Mouse (Mus musculus) left cerebral cortex, postnatal 14 days (tissue): ENCODE results near the gene Bdnf. TPM values are rescaled to one million over a fixed set of nuclear protein-coding genes. Genes with fewer than 3 reads are reported as not detected.
A peak's percentile ranks its signal among the peaks of the same experiment; 100 is the strongest.

Experiments
- DNase-seq, 2 experiments: peaks; one replicate each; pipeline ENCODE4 v3.0.0; 2021 to 2022; ENCODE audit warnings: low spot score in 2 of 2, mixed read lengths in 1 of 2
- intact Hi-C: fragments of 180-260 bp; cut with DNase I; formaldehyde crosslinking; loops from one replicate; pipeline ENCODE4 v1.15.1; 2025
- total RNA-seq, 2 experiments: library from RNA; stranded (reverse); gene quantifications; 2 replicates each; pipeline ENCODE4 v1.2.3; 2021

Bdnf gene
- total RNA-seq, 2 experiments from 2014 or later: 15.0 to 18.5 TPM

GRCm38 (mm10) chr2:109749964-109750363 lies 75.5 kb downstream of the Bdnf start:
- intact Hi-C loops: no loop called here
- DNase-seq: no peak

GRCm38 (mm10) chr2:109750484-109750883 lies 76.0 kb downstream of the Bdnf start:
- intact Hi-C loops: no loop called here
- DNase-seq: no peak

- no peak for DNase-seq
- intact Hi-C loops: no loop called here
Observed at GRCm38 (mm10) chr2:109756305-109756704, 81.8 kb downstream of the Bdnf start.

GRCm38 (mm10) chr2:109766772-109767171 lies 92.3 kb downstream of the Bdnf start:
- DNase-seq: no peak
- intact Hi-C loops: no loop called here

- DNase-seq: peak in 1 of 2 experiments; percentile 43
- intact Hi-C loops: no loop called here
Observed at GRCm38 (mm10) chr2:109768814-109769213, 94.3 kb downstream of the Bdnf start.

- no peak for DNase-seq
- intact Hi-C loops: loop anchor here (10.0 kb wide), 1 partner anchor 108 kb away; no protein-coding TSS in a partner anchor
Observed at GRCm38 (mm10) chr2:109776374-109776773, 101.9 kb downstream of the Bdnf start.

Other genes starting within 250 kb of the Bdnf start
- gene Lin7c, start 216.2 kb downstream of the Bdnf start, total RNA-seq: 10 to 100 TPM; 82.2 to 83.1 TPM
- 10 to 100 TPM; 22.1 to 23.0 TPM for gene Lgr4, start 242.9 kb downstream of the Bdnf start, total RNA-seq